Mouse (Mus musculus) kidney, adult 8-10 months (tissue): Measurements from ENCODE around the gene Amz1.

Experiments used
- DNase-seq, 2 experiments: peaks; one replicate each; pipeline ENCODE4 v3.0.0; 2022

The Amz1 gene

GRCm38 (mm10) chr5:140726062-140726839, 2.3 kb downstream of the Amz1 start:
- DNase-seq = no peak

GRCm38 (mm10) chr5:140726946-140727740, 3.2 kb downstream of the Amz1 start:
- no peak for DNase-seq

GRCm38 (mm10) chr5:140731040-140731797, 7.3 kb downstream of the Amz1 start:
- DNase-seq = no peak

- no peak for DNase-seq
These were observed 8.3 kb downstream of the Amz1 start for GRCm38 (mm10) chr5:140732195-140732594.

GRCm38 (mm10) chr5:140733336-140733735, 9.4 kb downstream of the Amz1 start:
- no peak for DNase-seq

GRCm38 (mm10) chr5:140735297-140735696, 11.4 kb downstream of the Amz1 start:
- DNase-seq = no peak

GRCm38 (mm10) chr5:140736166-140736565, 12.2 kb downstream of the Amz1 start:
- DNase-seq = no peak

GRCm38 (mm10) chr5:140739813-140740212, 15.9 kb downstream of the Amz1 start:
- peak in 1 of 2 experiments; percentile 32 for DNase-seq

- peak in 1 of 2 experiments; percentile 36 for DNase-seq
These were observed 17.1 kb downstream of the Amz1 start for GRCm38 (mm10) chr5:140741040-140741439.

- DNase-seq = no peak
These were observed 17.9 kb downstream of the Amz1 start for GRCm38 (mm10) chr5:140741877-140742276.

GRCm38 (mm10) chr5:140743706-140744131, 19.8 kb downstream of the Amz1 start:
- DNase-seq = no peak

GRCm38 (mm10) chr5:140748425-140748824, 24.5 kb downstream of the Amz1 start:
- peak; percentile 85 to 88 for DNase-seq

GRCm38 (mm10) chr5:140749062-140749875, 25.3 kb downstream of the Amz1 start:
- peak; percentile 58 to 80 for DNase-seq

GRCm38 (mm10) chr5:140750925-140751324, 27.0 kb downstream of the Amz1 start:
- peak in 1 of 2 experiments; percentile 49 for DNase-seq

GRCm38 (mm10) chr5:140752041-140752440, 28.1 kb downstream of the Amz1 start:
- DNase-seq = no peak

- DNase-seq = peak in 1 of 2 experiments; percentile 23
These were observed 28.7 kb downstream of the Amz1 start for GRCm38 (mm10) chr5:140752639-140753038.

- no peak for DNase-seq
These were observed 29.3 kb downstream of the Amz1 start for GRCm38 (mm10) chr5:140753223-140753622.

GRCm38 (mm10) chr5:140758864-140759263, 34.9 kb downstream of the Amz1 start:
- DNase-seq = no peak

GRCm38 (mm10) chr5:140762540-140762939, 38.6 kb downstream of the Amz1 start:
- no peak for DNase-seq

GRCm38 (mm10) chr5:140764921-140765613, 41.1 kb downstream of the Amz1 start:
- no peak for DNase-seq

- no peak for DNase-seq
These were observed 42.6 kb downstream of the Amz1 start for GRCm38 (mm10) chr5:140766566-140766965.
